Mouse (Mus musculus) spleen, adult 2 months (tissue): ENCODE data around the gene Olfr98.

Experiments used
- CTCF ChIP-seq: fragments of 200-500 bp; IDR thresholded peaks from 2 replicates; pipeline ENCODE4 v1.5.1; 2011; ENCODE audit warnings: mild to moderate bottlenecking, inconsistent platforms; ENCODE audit not compliant: insufficient read depth, insufficient read length, insufficient replicate concordance; ENCODE audit errors: extremely low read depth
- POLR2A ChIP-seq: fragments of 200-500 bp; IDR thresholded peaks from 2 replicates; pipeline ENCODE4 v1.6.1; 2011; ENCODE audit warnings: low read depth, low read length, inconsistent platforms

DNA sequence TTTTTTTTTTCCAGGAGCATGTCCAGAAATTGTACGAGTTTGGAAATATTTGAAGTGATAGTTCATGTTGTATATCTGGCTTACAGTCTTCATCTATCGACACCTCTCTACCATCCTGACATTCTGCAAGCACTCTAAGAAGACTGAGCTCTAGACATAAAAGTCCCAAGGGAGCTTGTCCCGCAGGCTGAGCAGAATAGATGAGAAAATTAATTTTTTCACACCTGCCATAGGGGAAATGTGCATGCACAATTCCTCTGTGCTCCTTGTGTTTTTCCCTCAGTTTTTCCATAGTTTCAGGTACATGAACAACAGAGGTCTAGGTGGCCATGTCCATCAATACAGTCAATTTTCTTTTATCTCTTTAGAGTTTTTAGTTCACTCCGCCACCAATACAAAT, 40.7 kb upstream of the Olfr98 start, which contains the start of gene Olfr101:
- TF ChIP-seq CTCF (no peak), POLR2A (no peak)
